Mouse (Mus musculus) monocyte, adult 2 months (primary cell): ENCODE measurements around the gene Tarm1.

Source experiments
- DNase-seq, 2 experiments: peaks; one replicate each; pipeline ENCODE4 v3.0.0; 2022; ENCODE audit warnings: low spot score in 2 of 2, low read depth in 1 of 2

Gene Tarm1

GRCm38 (mm10) chr7:3442476-3443062, 59.9 kb downstream of the Tarm1 start:
- DNase-seq: peak; percentile 54 to 58

- DNase-seq: no peak
Observed at GRCm38 (mm10) chr7:3440526-3440925, 61.9 kb downstream of the Tarm1 start.

DNA sequence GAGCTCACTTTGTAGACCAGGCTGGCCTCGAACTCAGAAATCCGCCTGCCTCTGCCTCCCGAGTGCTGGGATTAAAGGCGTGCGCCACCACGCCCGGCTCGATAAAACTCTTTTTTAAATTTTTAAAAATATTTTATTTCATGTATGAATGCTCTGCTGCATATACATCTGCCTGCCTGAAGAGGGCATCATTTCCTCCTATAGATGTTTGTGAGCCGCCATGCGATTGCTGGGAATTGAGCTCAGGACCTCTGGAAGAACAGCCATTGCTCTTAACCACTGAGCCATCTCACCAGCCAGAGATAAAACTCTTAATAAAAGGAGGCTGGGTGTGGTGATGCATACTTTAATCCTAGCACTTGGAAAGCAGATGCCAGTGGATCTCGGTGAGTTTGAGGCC, 62.4 kb downstream of the Tarm1 start:
- no peak for DNase-seq

DNA sequence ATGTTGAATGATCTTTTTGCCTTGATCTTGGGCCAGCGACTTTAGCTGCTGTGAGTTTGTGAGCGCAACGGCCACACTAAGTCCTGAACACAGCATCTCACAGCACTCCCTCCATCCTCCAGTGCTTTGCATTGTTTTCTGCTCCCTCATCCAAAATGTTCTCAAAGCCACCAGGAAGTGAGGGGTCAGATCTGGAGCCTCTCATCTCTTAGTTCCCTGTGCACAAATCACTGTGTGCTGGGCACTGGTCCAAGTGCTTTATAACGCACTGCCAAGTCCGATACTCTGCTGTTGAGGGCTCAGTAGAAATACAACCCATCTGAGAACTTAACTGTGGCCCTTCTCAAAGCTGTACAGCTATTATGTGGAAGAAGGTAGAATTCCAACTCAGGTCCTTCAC, 64.5 kb downstream of the Tarm1 start:
- DNase-seq: no peak
